Mouse (Mus musculus) thymus, adult 2 months (tissue): ENCODE results near the gene Sav1.

ENCODE experiments used
- CTCF ChIP-seq: fragments of 200-500 bp; IDR thresholded peaks from 2 replicates; pipeline ENCODE4 v1.5.1; 2012; ENCODE audit warnings: mild to moderate bottlenecking, control low read depth, low read length, moderate library complexity, borderline replicate concordance; ENCODE audit not compliant: control insufficient read depth, poor library complexity, insufficient read depth; ENCODE audit errors: extremely low read depth
- POLR2A ChIP-seq: fragments of 200-500 bp; IDR thresholded peaks from 2 replicates; pipeline ENCODE4 v1.6.1; 2012; ENCODE audit warnings: mild to moderate bottlenecking, low read length, control low read depth, moderate library complexity; ENCODE audit not compliant: control insufficient read depth, poor library complexity, insufficient read depth; ENCODE audit errors: extremely low read depth

DNA sequence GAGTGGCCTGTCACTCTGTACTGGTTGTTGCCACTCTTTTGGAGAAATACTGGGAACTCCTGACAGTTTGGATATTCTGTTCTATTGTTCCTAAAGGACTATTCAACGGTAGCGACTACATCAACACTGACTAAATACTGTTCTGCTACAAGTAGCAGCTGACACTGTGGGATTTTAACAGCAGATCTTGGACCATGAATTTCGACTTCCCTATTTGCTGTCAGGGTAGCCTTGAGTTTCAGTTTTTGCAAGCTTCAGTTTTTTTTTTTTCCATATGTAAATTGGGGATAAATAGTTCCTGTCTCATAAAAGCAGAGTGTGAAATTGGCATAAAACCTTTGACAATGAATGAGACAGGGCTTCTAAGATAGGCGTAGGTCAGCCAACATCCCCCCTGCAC lies 23.6 kb upstream of the Sav1 start:
- no peak for TF ChIP-seq POLR2A
- no peak for TF ChIP-seq CTCF
